Mouse (Mus musculus): ENCODE measurements around the gene Atp5c1.

The Atp5c1 gene

DNA sequence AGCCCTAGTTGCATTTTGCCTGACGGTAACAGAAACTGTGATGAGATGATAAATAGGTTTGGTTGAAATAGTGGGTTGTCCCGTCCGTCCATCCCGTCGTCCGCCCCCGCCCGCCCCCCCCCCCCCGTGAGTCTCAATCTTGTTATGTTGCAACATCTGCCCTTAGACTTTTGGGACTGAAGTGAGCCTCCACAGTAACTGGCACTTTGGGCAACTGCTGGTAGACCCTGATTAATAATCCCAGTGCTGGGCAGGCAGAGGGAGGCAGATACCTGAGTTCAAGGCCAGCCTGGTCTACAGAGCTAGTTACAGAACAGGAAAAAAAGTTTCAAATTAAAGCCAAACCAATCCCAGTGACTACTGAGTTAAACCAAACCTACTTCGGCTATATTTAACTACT is 30.9 kb downstream of the Atp5c1 start:
- no peak for DNase-seq

- DNase-seq = peak; percentile 93 to 94
These were observed 31.8 kb downstream of the Atp5c1 start, which contains the start of gene Taf3 for GRCm38 (mm10) chr2:10048461-10048860. TSS of gene Taf3 (minus strand) at chr2:10048596.

DNA sequence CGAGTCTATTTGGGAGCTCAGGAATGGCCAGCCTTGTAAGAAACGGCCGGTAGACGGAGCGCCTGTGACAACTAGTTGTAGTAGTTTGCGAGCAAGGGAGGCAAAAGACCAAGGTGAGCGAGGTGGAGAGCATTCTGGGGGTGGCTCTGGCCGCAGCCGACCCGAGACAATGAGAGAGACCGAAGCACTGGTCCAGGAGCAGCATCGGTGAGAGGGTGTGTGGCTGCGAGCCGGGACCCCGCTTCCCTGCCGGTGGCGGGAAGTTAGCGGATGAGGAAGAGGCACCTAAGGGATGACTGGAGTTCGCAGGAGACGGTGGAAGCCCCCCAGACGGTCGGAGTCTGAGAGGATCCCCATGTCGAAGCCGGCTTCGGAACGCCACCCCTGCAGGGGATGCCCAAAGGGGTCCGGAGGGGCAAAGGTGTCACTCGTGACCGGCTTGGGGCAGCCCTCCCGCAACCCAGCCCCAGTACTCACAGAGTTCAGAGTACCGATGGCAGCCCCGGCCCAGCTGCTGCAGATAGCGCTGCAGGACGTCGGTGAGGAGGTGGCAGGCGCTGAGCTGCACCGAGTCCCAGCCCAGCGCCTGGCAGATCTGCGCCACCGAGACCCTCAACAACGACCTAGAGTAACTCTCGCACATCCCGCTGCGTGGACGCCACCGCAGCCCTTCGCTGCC is 32.4 kb downstream of the Atp5c1 start:
- peak; percentile 29 to 40 for DNase-seq

GRCm38 (mm10) chr2:10034976-10035375 is 45.3 kb downstream of the Atp5c1 start:
- DNase-seq = no peak

DNA sequence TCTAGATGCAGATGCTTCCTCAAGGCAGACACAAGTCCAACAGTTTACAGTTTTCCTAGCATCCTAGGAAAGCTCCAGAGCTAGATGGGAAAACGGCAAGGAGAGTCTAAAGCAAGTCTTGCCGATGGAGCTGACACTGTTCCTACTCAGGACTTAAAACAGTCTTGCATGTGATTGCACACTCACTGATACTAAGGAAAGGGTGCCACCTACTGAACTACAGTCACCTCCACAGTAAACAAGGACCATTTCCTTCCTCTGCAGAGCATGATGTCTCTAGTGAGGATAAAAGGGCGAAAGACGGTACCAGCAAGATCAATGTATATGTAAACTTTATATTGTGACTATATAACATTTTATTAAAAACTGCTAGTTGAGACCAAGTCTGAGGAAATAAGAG is 46.6 kb downstream of the Atp5c1 start:
- no peak for DNase-seq

GRCm38 (mm10) chr2:10029755-10030154 is 50.6 kb downstream of the Atp5c1 start:
- no peak for DNase-seq

- DNase-seq = no peak
These were observed 56.0 kb downstream of the Atp5c1 start for GRCm38 (mm10) chr2:10024264-10024663.

- peak; percentile 50 to 60 for DNase-seq
These were observed 59.0 kb downstream of the Atp5c1 start for GRCm38 (mm10) chr2:10021296-10021695.

DNA sequence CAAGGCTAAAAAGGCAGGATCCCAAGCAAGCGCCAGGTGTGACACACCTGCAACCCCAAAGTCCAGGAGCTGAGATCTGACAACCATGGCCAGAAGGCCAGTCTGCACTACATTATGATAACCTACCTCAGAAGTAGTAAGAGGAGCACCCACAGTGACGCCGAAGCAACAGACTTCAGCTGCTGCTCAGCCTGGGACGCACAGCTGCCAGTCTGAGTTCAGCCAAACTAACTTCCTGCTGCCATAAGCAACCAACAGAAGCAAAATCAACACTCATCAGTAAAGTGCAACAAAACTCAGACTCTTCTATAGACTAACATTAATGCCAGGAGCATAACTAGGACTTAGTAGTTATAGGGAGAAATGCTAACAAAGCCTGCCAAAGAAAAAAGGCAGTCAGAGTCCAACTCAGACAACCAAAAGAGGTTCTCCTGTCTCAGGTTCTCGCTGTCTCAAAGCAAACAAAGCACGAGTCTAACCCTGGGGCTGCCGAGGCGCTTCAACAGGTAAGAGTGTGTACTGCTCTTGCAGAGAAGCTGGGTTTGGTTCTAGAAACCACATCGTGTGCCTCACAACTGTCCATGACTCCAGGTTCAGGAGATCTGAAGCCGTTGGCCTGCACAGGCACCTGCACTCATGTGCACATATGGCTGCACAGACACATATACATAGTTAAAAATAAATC is 65.2 kb downstream of the Atp5c1 start:
- DNase-seq = no peak

DNA sequence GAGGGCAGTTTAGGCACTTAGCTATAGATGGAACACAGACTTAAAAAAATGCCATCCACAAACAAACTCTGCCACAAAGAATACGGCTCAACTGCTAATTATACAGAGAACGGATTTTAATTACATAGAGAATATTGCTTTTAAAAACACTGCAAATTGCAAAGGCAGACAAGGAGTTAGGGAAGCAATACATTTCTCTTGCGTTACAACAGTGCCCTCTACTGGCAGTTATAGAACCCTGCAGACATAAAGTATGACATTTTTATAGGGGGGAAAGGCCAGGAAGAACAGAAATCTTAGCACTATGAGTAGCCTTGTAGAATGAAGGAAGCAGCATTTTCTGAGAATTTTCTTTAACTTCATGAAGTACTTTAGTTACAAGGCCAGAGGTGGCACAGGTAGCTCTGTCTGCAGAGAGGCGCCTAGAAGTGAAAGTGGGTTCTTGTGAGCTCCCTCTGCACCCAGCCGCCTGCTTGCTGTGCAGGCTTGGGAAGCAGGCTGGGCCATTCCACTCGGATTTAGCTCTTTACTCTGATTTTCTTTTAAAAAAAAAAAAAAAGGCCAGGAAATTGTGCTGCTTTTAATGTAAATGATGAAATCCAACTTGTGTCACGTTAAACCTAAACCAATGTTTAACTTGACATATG is 69.9 kb downstream of the Atp5c1 start:
- peak in 1 of 2 experiments; percentile 32 for DNase-seq

DNA sequence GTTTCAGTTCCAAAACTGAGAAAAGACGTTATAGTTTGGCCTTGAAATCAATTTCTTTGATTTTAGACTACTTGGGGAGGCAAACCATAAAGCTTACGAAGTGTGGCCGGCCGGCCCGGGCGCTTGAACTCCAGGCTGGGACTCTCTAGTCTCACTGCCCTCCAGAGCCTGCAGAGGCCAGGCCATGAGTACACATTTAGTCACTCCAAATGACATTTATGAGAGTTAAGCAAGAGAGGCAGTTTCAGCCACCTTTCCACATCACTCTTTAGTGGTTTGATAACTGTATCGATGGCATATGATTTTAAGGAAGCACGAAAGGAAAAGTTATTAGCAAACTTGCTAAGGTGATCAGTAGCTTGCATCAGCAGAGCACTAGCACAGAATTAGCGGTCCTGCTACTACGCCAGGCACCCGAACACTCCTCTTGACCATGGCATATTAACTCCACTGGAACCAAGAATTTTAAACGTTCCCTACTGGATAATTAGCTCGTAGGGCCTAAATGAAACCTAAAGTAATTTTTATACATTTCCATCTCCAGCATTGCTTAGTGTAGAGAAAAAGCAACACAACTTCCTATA is 70.5 kb downstream of the Atp5c1 start:
- no peak for DNase-seq

GRCm38 (mm10) chr2:10008593-10008992 is 71.7 kb downstream of the Atp5c1 start:
- DNase-seq = no peak
